Mouse (Mus musculus) frontal cortex, adult 2 months (tissue): ENCODE measurements around the gene Dnlz. TPM values are rescaled to one million over a fixed set of nuclear protein-coding genes. Genes with fewer than 3 reads are reported as not detected.

Experiments
- DNase-seq, 2 experiments: peaks; one replicate each; pipeline ENCODE4 v3.0.0; 2022; ENCODE audit warnings: low spot score in 1 of 2; ENCODE audit errors: extremely low spot score in 1 of 2
- polyA plus RNA-seq: library from polyadenylated mRNA; depleted of rRNA; stranded (reverse); fragments of >200 nt; gene quantifications from 2 replicates; pipeline ENCODE4 v1.2.3, GENCODE M21; 2012; rRNA removed

Dnlz gene
- polyA plus RNA-seq, 1 experiment = 35.2 TPM

- peak; percentile 76 to 96 for DNase-seq
These were observed 51.1 kb downstream of the Dnlz start for GRCm38 (mm10) chr2:26300808-26301174.

GRCm38 (mm10) chr2:26300161-26300807 is 51.6 kb downstream of the Dnlz start:
- peak in 1 of 2 experiments; percentile 34 for DNase-seq

- DNase-seq = peak in 1 of 2 experiments; percentile 30
These were observed 52.6 kb downstream of the Dnlz start for GRCm38 (mm10) chr2:26299336-26299735.

- peak in 1 of 2 experiments; percentile 18 for DNase-seq
These were observed 53.1 kb downstream of the Dnlz start for GRCm38 (mm10) chr2:26298856-26299230.

GRCm38 (mm10) chr2:26298208-26298855 is 53.6 kb downstream of the Dnlz start:
- DNase-seq = peak; percentile 73 to 83

Other genes starting within 250 kb of the Dnlz start
- 66.9 and 72.8 TPM in 2 replicates for gene Nacc2, start 228.9 kb downstream of the Dnlz start, polyA plus RNA-seq
- gene Lhx3, start 143.8 kb downstream of the Dnlz start, polyA plus RNA-seq = 0.13 and 0.22 TPM in 2 replicates
- 25.0 and 26.2 TPM in 2 replicates for gene Qsox2, start 114.6 kb downstream of the Dnlz start, polyA plus RNA-seq
- 1.6 and 1.8 TPM in 2 replicates for gene Ccdc187, start 57.6 kb downstream of the Dnlz start, polyA plus RNA-seq
- gene Gpsm1, start 36.6 kb downstream of the Dnlz start, polyA plus RNA-seq = 248 and 275 TPM in 2 replicates
- gene Card9, start 8.8 kb upstream of the Dnlz start, polyA plus RNA-seq = 6.6 TPM in 2 replicates
- gene Snapc4, start 28.5 kb upstream of the Dnlz start, polyA plus RNA-seq = 65.9 and 80.2 TPM in 2 replicates
- 291 and 306 TPM in 2 replicates for gene Entr1, start 37.2 kb upstream of the Dnlz start, polyA plus RNA-seq
- gene Pmpca, start 37.2 kb upstream of the Dnlz start, polyA plus RNA-seq = 104 and 106 TPM in 2 replicates
- 26.6 and 31.6 TPM in 2 replicates for gene Inpp5e, start 57.1 kb upstream of the Dnlz start, polyA plus RNA-seq
- gene Sec16a, start 93.1 kb upstream of the Dnlz start, polyA plus RNA-seq = 30.8 and 36.1 TPM in 2 replicates
- 13.0 and 13.2 TPM in 2 replicates for gene Notch1, start 164.6 kb upstream of the Dnlz start, polyA plus RNA-seq
- 123 and 130 TPM in 2 replicates for gene Egfl7, start 227.9 kb upstream of the Dnlz start, polyA plus RNA-seq
- not detected in 2 replicates for gene Gm20532, start 234.5 kb upstream of the Dnlz start, polyA plus RNA-seq